Mouse (Mus musculus) adrenal gland, adult 2 months (tissue): Measurements from ENCODE around the gene Gps2. TPM values are rescaled to one million over a fixed set of nuclear protein-coding genes. Genes with fewer than 3 reads are reported as not detected.

ENCODE experiments used
- DNase-seq: peaks from one replicate; pipeline ENCODE4 v3.0.0; 2021
- polyA plus RNA-seq: library from polyadenylated mRNA; depleted of rRNA; stranded (reverse); fragments of >200 nt; gene quantifications from 2 replicates; pipeline ENCODE4 v1.2.3, GENCODE M21; 2012
- total RNA-seq, 2 experiments: library from RNA; stranded (reverse); gene quantifications; 2 replicates each; pipeline ENCODE4 v1.2.3; 2021

Gene Gps2
- total and polyA plus RNA-seq, 3 experiments = 44.7 to 148 (median 61.8) TPM

DNA sequence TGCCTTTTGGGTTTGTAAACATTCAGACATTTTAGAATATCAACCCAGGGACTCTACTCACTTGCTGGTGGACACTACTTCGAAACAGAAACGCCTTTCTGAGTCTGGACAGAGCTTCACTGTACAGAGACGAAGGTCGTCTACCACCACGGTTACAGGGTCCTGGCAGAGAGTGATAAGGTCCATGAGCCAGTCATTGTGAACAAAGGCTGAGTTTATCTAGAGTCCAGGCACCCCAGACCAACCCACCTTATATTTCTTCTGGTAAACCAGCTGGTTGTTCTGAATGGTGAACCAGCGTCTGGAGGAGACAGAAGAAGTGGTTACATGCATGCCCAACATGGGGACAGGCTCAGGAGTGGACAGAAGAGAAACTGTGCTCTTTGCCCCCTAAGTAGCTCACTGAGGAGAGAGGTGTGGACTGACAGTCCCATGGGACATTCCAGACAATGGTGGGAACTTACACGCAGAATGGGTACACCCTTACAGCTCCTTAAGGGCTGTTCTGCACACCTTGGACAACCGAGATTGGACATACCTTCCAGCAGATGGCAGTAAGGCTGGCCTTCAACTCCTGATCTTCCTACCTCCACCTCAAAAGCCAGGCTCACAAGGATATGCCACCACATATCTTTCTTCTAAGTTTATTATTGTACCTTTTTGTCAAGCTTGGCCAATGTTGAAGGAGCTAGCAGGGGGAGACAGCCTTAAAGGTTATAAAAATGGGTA lies 26.6 kb upstream of the Gps2 start:
- no peak for DNase-seq

GRCm38 (mm10) chr11:69891482-69891881 lies 22.2 kb upstream of the Gps2 start:
- no peak for DNase-seq

GRCm38 (mm10) chr11:69894671-69895070 lies 19.0 kb upstream of the Gps2 start:
- no peak for DNase-seq

GRCm38 (mm10) chr11:69895291-69895690 lies 18.4 kb upstream of the Gps2 start, which contains the start of gene Acap1:
TSS of gene Acap1 (minus strand) at chr11:69895539.
- no peak for DNase-seq

GRCm38 (mm10) chr11:69899870-69900269 lies 13.8 kb upstream of the Gps2 start:
- no peak for DNase-seq

GRCm38 (mm10) chr11:69900471-69901405 lies 12.9 kb upstream of the Gps2 start, which contains the start of the genes 2810408A11Rik and Neurl4:
TSS of gene 2810408A11Rik (minus strand) at chr11:69900987.
TSS of gene Neurl4 (plus strand) at chr11:69901072.
- peak; percentile 92 for DNase-seq

DNA sequence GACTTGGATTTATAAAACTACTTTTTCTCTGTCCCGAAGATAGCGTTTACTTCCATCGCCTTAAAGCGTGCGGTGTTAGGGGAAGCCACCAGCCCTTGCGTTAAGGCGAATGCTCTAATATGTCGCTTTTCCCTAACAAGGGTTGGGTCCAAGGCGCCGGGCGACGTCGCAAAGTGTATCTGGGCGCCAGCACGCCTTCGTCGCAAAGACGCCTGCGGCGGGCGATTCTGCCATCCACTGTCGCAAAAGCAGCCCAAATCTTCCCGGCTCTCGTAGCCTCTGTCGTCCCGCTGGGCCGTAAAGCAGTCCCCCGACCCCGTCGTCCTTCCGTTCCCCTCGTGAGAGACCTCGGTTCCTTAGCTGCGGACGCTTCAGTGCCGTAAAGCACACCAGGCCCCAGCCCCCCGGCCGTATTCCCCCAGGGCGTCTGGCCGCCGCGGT lies 12.3 kb upstream of the Gps2 start:
- peak; percentile 97 for DNase-seq

DNA sequence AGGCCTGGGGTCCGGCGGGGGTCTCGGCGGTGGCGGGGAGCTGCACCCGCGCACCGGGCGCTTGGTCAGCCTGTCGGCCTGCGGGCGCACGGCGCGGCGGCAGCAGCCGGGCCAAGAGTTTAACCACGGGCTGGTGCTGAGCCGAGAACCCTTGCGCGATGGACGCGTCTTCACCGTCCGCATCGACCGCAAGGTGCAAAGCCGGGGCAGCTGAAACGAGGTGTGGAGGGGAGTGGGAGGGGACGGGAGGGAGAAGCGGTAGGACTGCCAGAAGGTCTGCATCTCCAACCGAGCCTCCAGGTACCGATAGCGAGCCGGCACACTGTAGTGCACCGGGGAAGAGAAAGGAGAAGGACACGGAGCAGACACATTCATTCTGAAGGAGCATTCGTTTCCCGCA lies 11.7 kb upstream of the Gps2 start:
- DNase-seq = no peak

DNA sequence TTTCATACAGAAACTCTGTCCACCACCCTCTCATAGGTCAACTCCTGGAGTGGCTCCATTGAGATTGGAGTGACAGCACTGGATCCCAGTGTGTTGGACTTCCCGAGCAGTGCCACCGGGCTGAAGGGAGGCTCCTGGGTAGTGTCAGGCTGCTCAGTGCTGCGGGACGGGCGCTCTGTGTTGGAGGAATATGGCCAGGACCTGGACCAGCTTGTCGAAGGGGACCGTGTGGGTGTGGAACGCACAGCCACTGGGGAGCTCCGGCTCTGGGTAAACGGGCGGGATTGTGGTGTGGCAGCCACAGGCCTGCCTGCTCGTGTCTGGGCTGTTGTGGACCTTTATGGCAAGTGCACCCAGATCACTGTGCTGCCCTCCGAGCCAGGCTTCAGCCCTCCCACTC lies 10.7 kb upstream of the Gps2 start:
- no peak for DNase-seq

DNA sequence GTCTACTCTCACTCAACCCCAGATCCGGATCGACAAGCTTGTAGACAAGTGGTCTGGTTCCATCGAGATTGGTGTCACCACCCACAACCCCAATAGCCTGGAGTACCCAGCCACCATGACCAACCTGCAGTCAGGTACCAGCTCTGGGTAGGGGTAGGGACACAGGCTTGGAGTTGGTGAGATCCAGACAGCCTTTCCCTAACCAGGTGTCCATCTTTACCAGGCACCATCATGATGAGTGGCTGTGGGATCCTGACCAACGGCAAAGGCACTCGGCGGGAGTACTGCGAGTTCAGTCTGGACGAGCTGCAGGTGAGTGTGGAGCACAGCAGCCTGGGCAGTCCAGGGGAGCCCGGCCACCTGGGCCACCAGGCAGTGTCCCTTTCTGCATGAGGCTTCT lies 9.4 kb upstream of the Gps2 start:
- DNase-seq = no peak

DNA sequence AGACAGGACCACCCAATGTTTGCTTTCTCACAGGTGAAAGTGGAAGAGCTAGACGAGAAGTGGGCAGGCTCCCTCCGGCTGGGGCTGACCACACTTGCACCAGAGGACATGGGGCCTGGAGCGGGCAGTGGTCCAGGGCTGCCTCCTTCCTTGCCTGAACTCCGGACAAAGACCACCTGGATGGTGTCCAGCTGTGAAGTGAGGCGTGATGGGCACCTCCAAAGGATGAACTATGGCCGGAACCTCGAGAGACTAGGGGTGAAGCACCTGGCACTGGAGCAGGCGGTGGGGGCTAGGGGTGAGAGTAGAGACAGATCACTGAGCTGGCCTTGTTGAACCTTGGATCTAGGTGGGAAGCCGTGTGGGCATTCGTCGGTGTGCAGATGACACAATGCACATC lies 5.0 kb upstream of the Gps2 start:
- DNase-seq = no peak

DNA sequence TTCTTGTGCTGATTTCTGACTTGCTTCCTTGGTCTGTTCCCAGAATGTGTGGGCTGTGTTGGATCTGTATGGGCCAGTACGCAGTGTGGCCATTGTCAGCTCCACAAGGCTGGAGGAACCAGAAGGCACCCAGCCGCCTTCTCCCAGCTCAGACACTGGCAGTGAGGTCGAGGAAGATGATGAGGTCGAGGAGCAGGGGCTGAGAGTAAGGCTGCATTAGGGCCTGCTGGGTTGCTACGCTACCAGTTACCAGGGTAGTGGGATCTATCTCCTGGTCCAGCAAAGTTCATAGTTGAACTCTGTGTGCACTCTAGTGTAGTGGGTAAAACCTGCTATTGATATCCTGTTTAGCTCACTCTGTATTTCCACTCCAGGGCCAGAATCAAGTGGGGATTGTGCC lies 4.5 kb upstream of the Gps2 start:
- no peak for DNase-seq

DNA sequence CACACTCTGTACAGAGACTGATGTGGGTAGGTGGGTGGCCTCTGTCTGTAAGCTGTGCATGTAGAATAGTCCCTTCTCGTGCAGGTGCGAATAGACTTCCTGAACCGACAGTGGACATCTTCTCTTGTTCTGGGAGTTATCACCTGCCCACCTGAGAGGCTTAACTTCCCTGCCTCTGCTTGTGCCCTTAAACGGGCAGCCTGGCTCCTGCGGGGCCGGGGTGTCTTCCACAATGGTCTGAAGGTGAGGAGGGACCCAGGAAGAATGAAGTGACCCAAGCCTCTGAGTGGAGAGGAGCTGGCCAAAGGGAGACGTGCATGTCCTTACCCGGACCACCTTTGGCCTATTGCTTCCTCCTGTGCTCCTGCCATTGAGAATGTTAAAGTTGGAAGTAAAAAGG lies 3.5 kb upstream of the Gps2 start:
- no peak for DNase-seq

- no peak for DNase-seq
These were observed 2.7 kb upstream of the Gps2 start for GRCm38 (mm10) chr11:69910781-69911560.

- no peak for DNase-seq
These were observed 2.0 kb upstream of the Gps2 start for GRCm38 (mm10) chr11:69911701-69912100.

- no peak for DNase-seq
These were observed 765 bp upstream of the Gps2 start for GRCm38 (mm10) chr11:69912716-69913530.

- no peak for DNase-seq
These were observed 680 bp downstream of the Gps2 start for GRCm38 (mm10) chr11:69914372-69914764.

GRCm38 (mm10) chr11:69914917-69915430 lies 1.3 kb downstream of the Gps2 start:
- no peak for DNase-seq

GRCm38 (mm10) chr11:69915667-69916627 lies 2.3 kb downstream of the Gps2 start:
- no peak for DNase-seq
